Mouse (Mus musculus): ENCODE data around the gene Gm2001.
"Not testable (repeated sequence)": the region's sequence is repeated elsewhere in the genome, so short reads cannot be mapped to it uniquely, and the experiment has no call there.

DNA sequence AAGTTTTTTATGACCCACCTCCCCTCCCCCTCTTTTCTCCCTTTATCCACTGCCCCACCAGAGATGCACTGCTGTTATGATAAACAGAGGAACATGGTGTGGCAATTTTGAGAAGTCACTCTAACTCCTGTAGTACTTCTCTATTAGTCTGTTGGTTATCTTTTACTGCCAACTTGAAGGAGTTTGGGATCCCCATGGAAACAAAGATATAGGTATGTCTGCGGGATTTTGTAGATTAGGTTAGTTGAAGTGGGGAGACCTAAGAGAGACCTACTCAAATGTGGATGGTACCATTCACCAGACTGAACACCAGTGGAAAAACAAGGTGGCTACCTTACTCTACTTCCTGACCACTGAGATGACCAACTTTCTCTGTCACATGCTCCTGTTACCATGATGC is 13.9 kb upstream of the Gm2001 start:
- not testable (repeated sequence) for TF ChIP-seq ZNF384 (IDR thresholded peaks at IDR 0.05; ENCODE audit: low read depth, low read length); HCFC1 (IDR thresholded peaks at IDR 0.05; ENCODE audit: borderline replicate concordance, insufficient read depth, low read length); ZC3H11A (IDR thresholded peaks at IDR 0.05; ENCODE audit: borderline replicate concordance, low read depth, low read length)
